Mouse (Mus musculus): Measurements from ENCODE around the gene Ap5s1.

Gene Ap5s1

DNA sequence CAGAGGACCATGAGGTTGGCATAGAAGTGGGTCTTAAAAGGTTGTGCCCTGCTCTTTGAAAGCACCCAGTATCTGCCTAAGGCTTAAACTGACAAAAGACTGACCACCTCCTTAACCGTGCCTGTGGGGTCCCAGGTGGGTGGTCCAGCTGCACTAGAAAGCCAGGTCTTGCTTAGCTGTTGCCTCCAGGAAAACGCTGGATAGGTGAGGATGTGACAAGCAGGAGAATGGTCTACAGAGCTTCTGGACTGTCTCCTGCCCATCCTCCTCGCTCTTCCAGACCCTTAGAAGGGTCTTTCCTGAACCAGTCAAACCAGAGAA, 19.3 kb upstream of the Ap5s1 start:
- no peak for DNase-seq (ENCODE audit: low read depth, low spot score)

DNA sequence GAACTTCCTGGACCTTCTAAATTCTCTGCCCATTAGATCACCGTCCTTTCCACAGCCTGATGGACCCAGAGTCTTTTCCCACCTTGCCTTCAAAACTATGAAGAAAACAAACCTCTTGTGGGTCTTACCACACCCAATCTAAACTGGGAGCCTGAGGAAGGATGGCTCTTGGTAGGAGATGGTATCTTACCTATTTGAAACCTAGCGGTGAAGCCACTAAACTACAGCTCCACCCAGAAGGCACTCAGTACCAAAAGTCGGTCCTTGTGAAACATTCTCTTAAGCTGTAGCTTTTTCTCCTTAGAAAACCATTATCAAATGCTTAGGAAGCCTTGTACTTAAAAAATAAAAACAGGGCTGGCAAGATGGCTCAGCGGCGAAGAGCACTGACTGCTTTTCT, 18.6 kb upstream of the Ap5s1 start:
- no peak for DNase-seq (ENCODE audit: low read depth, low spot score)

DNA sequence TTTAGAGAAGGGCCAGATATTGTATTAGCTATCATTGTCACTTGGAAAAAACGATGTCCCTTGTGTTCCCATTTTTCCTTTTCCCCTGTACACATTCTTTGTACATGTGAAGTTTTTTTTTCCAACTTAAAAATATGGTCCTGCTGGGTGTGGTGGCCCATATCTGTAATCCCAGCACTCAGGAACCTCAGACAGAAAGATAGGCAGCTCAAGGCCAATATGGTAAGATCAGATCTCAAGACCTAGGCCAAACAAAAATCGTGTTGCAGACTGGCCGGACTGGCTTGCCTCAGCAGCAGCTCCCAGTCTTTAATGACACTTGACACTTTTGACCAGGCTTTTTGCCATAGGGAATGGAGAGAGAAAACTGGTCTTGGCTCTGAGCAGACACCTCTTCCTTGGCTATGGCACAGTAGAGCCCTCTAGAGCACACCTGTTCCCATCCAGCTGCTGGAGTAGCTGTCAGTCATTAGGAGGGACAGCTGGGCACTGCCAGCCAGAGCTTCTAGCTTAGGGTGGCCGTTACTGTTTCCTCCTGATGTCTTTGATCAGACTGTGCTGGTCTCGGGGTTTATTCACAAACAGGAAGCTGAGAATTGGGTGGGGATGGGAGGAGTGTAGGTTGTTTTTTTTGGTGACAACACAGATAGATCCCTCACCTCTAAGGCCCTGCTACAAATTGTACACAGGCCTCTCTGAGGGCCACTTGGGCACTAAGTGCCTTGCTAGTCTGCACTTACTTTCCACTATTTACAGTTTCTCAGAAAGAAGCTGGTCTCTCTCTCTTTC, 17.2 kb upstream of the Ap5s1 start:
- DNase-seq (ENCODE audit: low read depth, low spot score): no peak

DNA sequence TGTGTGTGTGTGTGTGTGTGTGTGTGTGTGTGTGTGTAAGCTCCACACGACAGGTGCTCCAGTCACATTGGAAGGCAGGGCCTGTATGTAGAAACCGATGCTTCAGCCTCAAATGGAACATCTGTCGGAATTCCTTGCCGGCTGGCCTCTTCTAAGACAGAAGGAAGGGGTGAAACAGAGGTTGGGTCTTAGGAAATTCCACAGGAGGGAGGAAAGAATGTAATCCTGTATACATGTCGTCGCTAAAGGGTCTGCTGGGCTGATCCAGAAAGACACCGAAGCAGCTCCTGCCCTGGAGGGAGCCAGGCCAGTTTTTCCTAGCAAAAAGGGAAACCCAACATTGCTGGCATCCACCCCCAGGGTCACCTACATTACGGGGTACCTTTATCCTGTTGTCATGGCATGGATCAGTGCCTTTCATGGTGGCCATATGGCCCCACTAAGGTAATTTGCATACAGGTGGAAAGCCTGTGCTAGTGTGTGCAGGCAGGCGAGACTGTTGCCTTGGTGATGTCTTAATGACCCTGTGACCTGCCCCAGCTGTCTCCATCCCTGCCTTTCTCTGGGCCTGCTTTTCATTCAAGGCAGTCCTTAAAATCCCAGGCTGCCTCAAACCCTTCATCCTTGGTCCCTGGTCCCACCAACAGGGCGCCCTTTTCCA, 16.4 kb upstream of the Ap5s1 start:
- DNase-seq (ENCODE audit: low read depth, low spot score): no peak

DNA sequence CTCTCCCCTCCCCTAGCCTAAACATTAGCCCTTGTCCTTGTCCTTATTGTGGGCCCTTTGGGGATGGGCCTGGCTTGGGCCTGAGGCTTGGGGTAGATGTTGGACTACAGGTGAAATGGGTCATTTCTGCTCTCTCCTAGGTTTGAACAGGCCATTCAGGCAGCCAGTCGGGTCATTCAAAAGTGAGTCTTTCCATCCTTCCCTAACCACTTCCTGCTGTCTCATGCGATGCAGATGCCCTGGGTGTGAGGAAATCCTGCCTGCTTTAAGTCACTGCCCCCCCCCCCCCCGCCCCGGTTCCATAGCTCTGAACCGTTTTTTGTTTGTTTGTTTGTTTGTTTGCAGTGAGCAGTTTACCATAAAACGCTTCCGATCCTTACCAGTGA, 15.9 kb upstream of the Ap5s1 start:
- DNase-seq (ENCODE audit: low read depth, low spot score): no peak

DNA sequence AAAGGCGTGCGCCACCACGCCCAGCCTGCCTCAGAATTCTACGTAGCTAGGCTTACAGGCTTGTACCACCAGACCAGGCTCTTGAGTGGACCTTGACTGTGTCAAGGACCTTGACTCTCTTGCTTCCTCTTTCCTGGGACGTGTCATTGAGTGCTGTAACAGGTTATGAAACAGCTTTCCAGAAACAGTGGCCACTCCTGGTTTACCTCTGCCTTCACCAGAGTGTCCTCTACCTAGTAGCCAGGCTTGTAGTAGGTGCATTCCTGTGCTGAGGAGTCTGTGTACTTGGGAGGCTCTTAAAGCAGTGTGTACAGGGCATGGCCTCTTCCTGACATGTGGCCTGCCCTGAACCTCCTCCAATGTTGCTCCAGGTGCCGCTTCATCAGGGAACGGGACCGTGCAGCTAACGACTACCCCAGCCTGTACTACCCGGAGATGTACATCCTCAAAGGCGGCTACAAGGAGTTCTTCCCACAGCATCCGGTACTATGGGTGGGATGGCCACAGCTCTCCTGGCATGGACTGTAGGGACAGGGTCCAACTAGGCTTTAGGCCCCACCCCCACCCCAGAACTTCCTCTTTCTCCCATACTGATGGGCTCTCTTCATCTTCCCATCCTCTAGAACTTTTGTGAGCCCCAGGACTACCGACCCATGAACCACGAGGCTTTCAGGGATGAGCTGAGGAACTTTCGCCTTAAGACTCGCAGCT, 10.1 kb upstream of the Ap5s1 start:
- DNase-seq (ENCODE audit: low read depth, low spot score): no peak

GRCm38 (mm10) chr2:131200710-131201109, 6.2 kb upstream of the Ap5s1 start:
- no peak for DNase-seq (ENCODE audit: low read depth, low spot score)

- DNase-seq (ENCODE audit: low read depth, low spot score): no peak
Measured at GRCm38 (mm10) chr2:131201262-131201661, 5.6 kb upstream of the Ap5s1 start.

GRCm38 (mm10) chr2:131203816-131204409, 3.0 kb upstream of the Ap5s1 start:
- no peak for DNase-seq (ENCODE audit: low read depth, low spot score)

DNA sequence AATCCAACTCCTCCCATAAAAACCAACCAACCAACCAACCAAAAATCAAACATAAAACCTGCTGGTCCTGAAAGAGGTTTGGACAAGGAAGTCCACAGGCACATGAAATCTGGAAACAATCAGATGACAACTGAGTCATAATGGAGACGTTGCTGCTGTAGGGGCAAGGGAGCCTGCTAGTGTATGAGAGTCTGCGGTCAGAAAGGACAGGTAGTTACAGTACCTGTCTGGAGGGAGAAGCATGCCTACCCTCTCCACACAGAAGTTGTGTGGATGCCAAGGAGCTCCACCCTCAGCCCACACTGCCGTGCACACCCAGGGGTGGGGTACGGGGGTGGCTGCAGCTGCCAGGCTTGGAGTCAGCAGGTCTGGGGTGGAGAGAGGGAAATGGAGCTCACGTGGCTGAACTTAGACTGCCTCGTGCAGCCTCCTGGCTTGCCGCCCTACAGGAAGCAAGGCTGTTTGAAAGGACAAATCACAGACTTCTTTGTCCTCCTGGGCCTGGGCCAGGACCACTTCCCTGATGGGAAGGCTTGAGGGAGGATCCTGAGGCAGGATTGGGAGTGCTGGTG, 2.4 kb upstream of the Ap5s1 start:
- no peak for DNase-seq (ENCODE audit: low read depth, low spot score)

DNA sequence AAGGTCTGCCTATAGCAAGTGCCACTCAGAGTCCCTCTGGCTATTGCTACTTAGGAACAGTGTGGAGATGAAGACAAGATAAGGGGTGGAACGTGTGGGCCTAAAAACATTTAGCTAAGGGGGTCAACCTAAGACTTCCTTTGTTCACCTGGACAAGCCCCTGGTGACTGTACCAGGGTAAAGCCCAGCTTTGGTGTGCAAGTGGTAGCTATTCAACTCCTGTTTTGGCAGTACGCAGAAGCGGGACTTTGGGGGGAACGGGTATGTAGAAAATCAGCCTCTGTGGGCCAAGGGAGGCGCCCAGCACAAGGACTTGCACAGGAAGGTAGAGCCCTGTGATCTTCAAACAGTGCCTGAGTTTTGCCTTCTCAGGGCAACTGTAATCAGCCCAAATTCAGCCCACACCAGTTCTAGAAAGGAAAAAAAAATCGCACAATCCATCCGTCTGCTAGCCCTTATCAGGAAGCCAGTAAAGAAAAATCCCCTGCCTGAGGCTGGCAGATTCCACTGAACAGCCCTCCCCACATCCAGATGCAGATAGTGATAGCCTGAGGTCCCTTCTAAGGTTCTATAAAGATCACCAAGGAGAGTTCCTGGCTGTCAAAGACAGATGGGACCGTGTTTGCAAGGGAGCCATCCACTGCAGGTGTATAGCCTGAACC, 1.2 kb upstream of the Ap5s1 start:
- DNase-seq (ENCODE audit: low read depth, low spot score): no peak

DNA sequence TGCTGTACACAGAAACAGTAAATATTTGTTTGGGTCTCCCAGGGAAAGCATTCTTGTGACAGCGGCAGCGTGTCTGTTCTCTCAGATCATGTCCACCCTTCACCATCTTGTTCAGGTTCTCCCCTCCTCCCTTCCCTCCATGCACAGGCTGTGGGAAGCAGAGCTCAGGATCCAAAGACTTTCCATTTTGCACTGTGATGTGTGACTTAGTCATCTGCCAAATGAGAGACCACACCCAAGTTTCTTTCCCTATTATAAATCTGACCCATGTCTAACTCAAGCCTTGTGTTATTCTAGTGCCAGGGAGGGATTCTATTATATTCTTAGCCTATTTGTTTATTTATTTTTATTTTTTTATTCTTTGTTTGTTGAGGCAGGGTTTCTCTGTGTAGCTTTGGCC, 1.5 kb downstream of the Ap5s1 start:
- DNase-seq (ENCODE audit: low read depth, low spot score): no peak

DNA sequence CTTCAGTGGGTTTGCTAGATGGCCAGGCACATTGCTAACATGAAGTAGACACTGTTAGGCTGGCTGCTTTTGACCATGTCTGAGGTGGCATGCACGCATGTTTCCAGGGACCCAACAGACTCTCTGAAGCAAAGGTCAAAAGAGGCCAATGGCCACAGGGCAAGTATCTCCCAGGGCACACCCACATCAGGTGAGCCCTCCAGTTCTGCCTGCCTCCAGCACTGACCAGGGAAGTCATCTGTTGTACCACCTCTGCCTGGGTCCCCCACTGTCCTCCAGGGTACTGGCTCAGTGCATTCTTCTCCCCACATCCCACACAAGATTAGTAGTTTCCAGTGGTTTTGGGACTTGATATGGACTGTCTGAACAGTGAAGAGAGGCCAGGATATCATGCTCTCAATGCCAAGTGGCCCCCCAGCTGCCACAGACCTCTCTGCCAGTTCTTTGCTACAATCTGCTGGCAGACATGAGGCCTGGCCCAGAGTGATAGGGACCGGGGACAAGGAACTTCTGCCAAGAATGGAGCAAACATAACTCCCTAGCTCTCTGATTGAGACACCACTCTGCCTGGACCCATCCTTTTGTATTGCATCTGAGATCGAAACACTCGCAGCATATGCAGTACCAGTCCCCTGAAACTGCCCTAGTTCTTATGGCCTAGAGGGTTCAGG, 2.4 kb downstream of the Ap5s1 start:
- no peak for DNase-seq (ENCODE audit: low read depth, low spot score)

DNA sequence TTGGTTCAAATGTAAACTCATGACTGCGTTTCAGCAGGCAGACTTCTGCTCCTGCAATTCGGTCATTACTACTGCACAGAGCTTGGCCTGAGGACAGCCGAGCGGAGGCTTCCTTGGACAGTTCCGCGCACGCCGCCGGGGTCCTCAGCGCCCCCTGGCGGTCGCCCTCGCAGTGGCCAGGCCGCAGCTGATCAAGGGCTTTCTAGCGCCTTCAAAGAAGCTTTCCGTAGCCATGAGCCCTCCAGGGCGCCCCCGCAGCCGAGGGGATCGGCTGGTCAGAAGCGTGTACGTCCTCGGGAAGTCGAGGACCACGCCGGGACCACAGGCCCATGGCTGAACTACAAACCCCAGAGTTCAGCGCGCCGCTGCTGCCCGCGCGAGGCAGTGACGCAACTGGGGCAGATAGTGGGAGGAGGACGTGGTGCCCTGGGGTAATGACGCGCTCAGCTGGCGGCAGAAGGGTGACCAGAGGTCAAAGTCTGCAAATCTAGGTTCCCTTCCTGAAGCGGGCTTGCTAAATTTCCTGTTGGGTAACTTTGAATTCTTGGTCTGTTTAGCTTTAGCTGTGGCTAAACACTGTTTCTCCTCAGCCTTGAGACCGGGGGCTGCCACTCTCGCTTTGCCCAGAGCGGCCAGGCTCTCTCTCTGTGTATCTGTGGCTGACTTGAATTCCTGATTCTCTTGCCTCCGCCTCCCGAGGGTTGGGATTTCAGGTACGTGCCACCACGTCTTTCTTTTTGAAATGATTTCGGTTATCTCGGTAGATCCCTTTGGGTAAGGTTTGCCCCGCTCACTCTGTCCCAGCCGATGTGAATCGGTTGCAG, 3.3 kb downstream of the Ap5s1 start:
- peak; percentile 73 for DNase-seq (ENCODE audit: low read depth, low spot score)

GRCm38 (mm10) chr2:131211026-131211615, 4.2 kb downstream of the Ap5s1 start:
- no peak for DNase-seq (ENCODE audit: low read depth, low spot score)

GRCm38 (mm10) chr2:131213773-131214172, 6.9 kb downstream of the Ap5s1 start:
- no peak for DNase-seq (ENCODE audit: low read depth, low spot score)

- no peak for DNase-seq (ENCODE audit: low read depth, low spot score)
Measured at GRCm38 (mm10) chr2:131215941-131216858, 9.3 kb downstream of the Ap5s1 start.

GRCm38 (mm10) chr2:131220030-131220429, 13.2 kb downstream of the Ap5s1 start:
- DNase-seq (ENCODE audit: low read depth, low spot score): no peak

Measured in WW6 (cell line).